Mouse (Mus musculus) cerebellum, adult 2 months (tissue): ENCODE measurements at regions not wholly inside any gene's neighbourhood (a gene's known extent, or its start where the extent isn't known, plus 50 kb on each side); places are given as distances from the start of the nearest gene placed in this dataset.

ENCODE experiments used
- CTCF ChIP-seq: fragments of 200-500 bp; IDR thresholded peaks from 2 replicates; pipeline ENCODE4 v1.5.1; 2011; ENCODE audit warnings: low read depth, mild to moderate bottlenecking, control low read depth, low read length, moderate library complexity, borderline replicate concordance; ENCODE audit not compliant: insufficient read depth
- POLR2A ChIP-seq: fragments of 200-500 bp; IDR thresholded peaks from 2 replicates; pipeline ENCODE4 v1.6.1; 2011; ENCODE audit warnings: low read length, control low read depth, borderline replicate concordance; ENCODE audit not compliant: insufficient read depth

- no peak for TF ChIP-seq POLR2A
- TF ChIP-seq CTCF: no peak
These were observed 381.9 kb downstream of the Hdgfl1 start for GRCm38 (mm10) chr13:26387861-26388621.
